Mouse (Mus musculus) heart, postnatal 0 days (tissue): ENCODE data around the gene Nol4l.

ENCODE experiments used
- CTCF ChIP-seq: IDR thresholded peaks from 2 replicates; pipeline ENCODE4 v1.5.1; 2016; ENCODE audit warnings: antibody characterized with exemption, control low read depth, low read depth
- EP300 ChIP-seq: IDR thresholded peaks from 2 replicates; pipeline ENCODE4 v1.6.1; 2016; ENCODE audit warnings: antibody characterized with exemption, low read depth

GRCm38 (mm10) chr2:153478583-153478982, 51.2 kb downstream of the Nol4l start:
- TF ChIP-seq CTCF (peak; percentile 93), EP300 (no peak)
